Mouse (Mus musculus) neural tube, embryonic 14.5 days (tissue): ENCODE measurements around the gene Usp6nl. TPM values are rescaled to one million over a fixed set of nuclear protein-coding genes. Genes with fewer than 3 reads are reported as not detected.

Source experiments
- ATAC-seq: fragments of 200-750 bp; cut with Nextera tagmentation; 2 replicates; pipeline ENCODE4 v1.8.0; 2017; ENCODE audit warnings: low read depth, mild to moderate bottlenecking, moderate TSS enrichment, moderate library complexity
- H3K27ac ChIP-seq: fragments of 300-500 bp; sonication (generic); 2 replicates; pipeline ENCODE4 v1.5.1; 2014; ENCODE audit warnings: low read depth, mild to moderate bottlenecking, control low read depth, low read length, moderate library complexity, mixed read lengths
- H3K27me3 ChIP-seq: fragments of 300-500 bp; sonication (generic); 2 replicates; pipeline ENCODE4 v1.6.1; 2014; ENCODE audit warnings: low read length; ENCODE audit not compliant: control insufficient read depth, insufficient read depth
- H3K36me3 ChIP-seq: fragments of 300-500 bp; sonication (generic); 2 replicates; pipeline ENCODE4 v1.6.1; 2014; ENCODE audit warnings: low read length, mixed read lengths; ENCODE audit not compliant: control insufficient read depth, insufficient read depth
- H3K4me1 ChIP-seq: fragments of 300-500 bp; sonication (generic); 2 replicates; pipeline ENCODE4 v1.6.1; 2014; ENCODE audit warnings: low read length; ENCODE audit not compliant: control insufficient read depth, insufficient read depth
- H3K4me2 ChIP-seq: fragments of 300-500 bp; sonication (generic); 2 replicates; pipeline ENCODE4 v1.6.1; 2014; ENCODE audit warnings: mild to moderate bottlenecking, low read depth, low read length, control low read depth
- H3K4me3 ChIP-seq: fragments of 300-500 bp; sonication (generic); 2 replicates; pipeline ENCODE4 v1.5.1; 2014; ENCODE audit warnings: low read depth, low read length, control low read depth, mixed read lengths
- H3K9ac ChIP-seq: fragments of 300-500 bp; sonication (generic); replicated peaks from 2 replicates; pipeline ENCODE4 v1.6.1; 2014; ENCODE audit warnings: low read depth, mild to moderate bottlenecking, control low read depth, low read length, mixed read lengths
- H3K9me3 ChIP-seq: fragments of 300-500 bp; sonication (generic); 2 replicates; pipeline ENCODE4 v1.6.1; 2016; ENCODE audit warnings: low read length; ENCODE audit not compliant: control insufficient read depth
- WGBS: fragments of 180-500 bp; shearing (Covaris S2); extraction: QIAGEN DNeasy Blood & Tissue Kit; methylation state at CpG from one replicate; pipeline ENCODE4 v1.1.7; 2014; 5-methylcytosine and 5-hydroxymethylcytosine counted together
- polyA plus RNA-seq: library from polyadenylated mRNA; unstranded; fragments of >200 nt; fragmentation: Nextera tagmentation; extraction: Ambion mirVana; gene quantifications from 2 replicates; pipeline ENCODE4 v1.2.1, GENCODE M21; 2014

Usp6nl gene
- polyA plus RNA-seq, 1 experiment from 2014 or later: 10.0 TPM

GRCm38 (mm10) chr2:6487566-6488488 is 165.4 kb downstream of the Usp6nl start:
- ATAC-seq: no peak
- Histone ChIP-seq H3K4me2 (no peak overlapping the region), H3K36me3 (no peaks in the 10 kb centered on the region), H3K4me1 (peaks cover 6% of the 10 kb centered on the region), H3K9ac (no peak overlapping the region), H3K27me3 (no peaks in the 10 kb centered on the region), H3K9me3 (no peaks in the 10 kb centered on the region), H3K4me3 (no peak overlapping the region), H3K27ac (no peak overlapping the region)
- 81% methylated on average over 10 of the region's 10 CpGs for WGBS

- Histone ChIP-seq H3K9me3 (no peaks in the 10 kb centered on the region), H3K36me3 (no peaks in the 10 kb centered on the region), H3K4me1 (peaks cover 2% of the 10 kb centered on the region; the same call in 1 of the 2 replicates), H3K9ac (no peak overlapping the region), H3K4me2 (no peak overlapping the region), H3K4me3 (no peak overlapping the region), H3K27ac (no peak overlapping the region), H3K27me3 (no peaks in the 10 kb centered on the region)
- 91% methylated on average over 14 of the region's 14 CpGs for WGBS
- ATAC-seq: no peak
These were observed 166.1 kb downstream of the Usp6nl start for GRCm38 (mm10) chr2:6488489-6489056.

- Histone ChIP-seq H3K36me3 (no peaks in the 10 kb centered on the region), H3K4me1 (no peaks in the 10 kb centered on the region), H3K9ac (no peak overlapping the region), H3K4me3 (no peak overlapping the region), H3K27ac (no peak overlapping the region), H3K27me3 (no peaks in the 10 kb centered on the region), H3K9me3 (no peaks in the 10 kb centered on the region), H3K4me2 (no peak overlapping the region)
- no peak for ATAC-seq
- 90% methylated on average over 6 of the region's 6 CpGs for WGBS
These were observed 167.6 kb downstream of the Usp6nl start for GRCm38 (mm10) chr2:6490076-6490475.

- Histone ChIP-seq H3K9me3 (no peaks in the 10 kb centered on the region), H3K4me3 (no peak overlapping the region), H3K4me2 (no peak overlapping the region), H3K36me3 (no peaks in the 10 kb centered on the region), H3K9ac (no peak overlapping the region), H3K27ac (no peak overlapping the region), H3K4me1 (no peaks in the 10 kb centered on the region), H3K27me3 (no peaks in the 10 kb centered on the region)
- WGBS: 86% methylated on average over 4 of the region's 4 CpGs
- no peak for ATAC-seq
These were observed 168.4 kb downstream of the Usp6nl start for GRCm38 (mm10) chr2:6490870-6491269.

GRCm38 (mm10) chr2:6493886-6494285 is 171.4 kb downstream of the Usp6nl start:
- Histone ChIP-seq H3K4me1 (no peaks in the 10 kb centered on the region), H3K4me2 (no peak overlapping the region), H3K4me3 (no peak overlapping the region), H3K27me3 (no peaks in the 10 kb centered on the region), H3K9ac (no peak overlapping the region), H3K27ac (no peak overlapping the region), H3K9me3 (no peaks in the 10 kb centered on the region), H3K36me3 (no peaks in the 10 kb centered on the region)
- 83% methylated on average over 5 of the region's 5 CpGs for WGBS
- ATAC-seq: peak; percentile 10; the same call in 1 of the 2 replicates

Other genes starting within 250 kb of the Usp6nl start
- 7.3 and 10.9 TPM in 2 replicates for gene Proser2, start 192.5 kb upstream of the Usp6nl start, polyA plus RNA-seq
- gene Echdc3, start 109.6 kb upstream of the Usp6nl start, polyA plus RNA-seq: 0.39 and 0.80 TPM in 2 replicates